Mouse (Mus musculus) bone marrow macrophage, adult 2 months (primary cell): Measurements from ENCODE around the gene Shc2. TPM values are rescaled to one million over a fixed set of nuclear protein-coding genes. Genes with fewer than 3 reads are reported as not detected.
A peak's percentile ranks its signal among the peaks of the same experiment; 100 is the strongest.

Source experiments
- H3K27ac ChIP-seq: 2 replicates; pipeline ENCODE4 v1.5.1; 2012; ENCODE audit warnings: low read depth, low read length; ENCODE audit not compliant: insufficient read depth
- H3K4me1 ChIP-seq: 2 replicates; pipeline ENCODE4 v1.6.1; 2012; ENCODE audit warnings: low read length; ENCODE audit not compliant: control insufficient read depth, insufficient read depth
- H3K4me3 ChIP-seq: 2 replicates; pipeline ENCODE4 v1.5.1; 2012; ENCODE audit warnings: mild to moderate bottlenecking, low read length, moderate library complexity; ENCODE audit not compliant: insufficient read depth
- CTCF ChIP-seq: IDR thresholded peaks from 2 replicates; pipeline ENCODE4 v1.5.1; 2012; ENCODE audit warnings: low read depth, mild to moderate bottlenecking, low read length, moderate library complexity
- POLR2A ChIP-seq: IDR thresholded peaks from 2 replicates; pipeline ENCODE4 v1.6.1; 2012; ENCODE audit warnings: mild to moderate bottlenecking, low read depth, low read length, borderline replicate concordance
- polyA plus RNA-seq: library from polyadenylated mRNA; stranded (reverse); fragments of >200 nt; gene quantifications from 2 replicates; pipeline ENCODE4 v1.2.4, GENCODE M21; 2012; ENCODE audit not compliant: missing spikeins, insufficient read depth, insufficient read length

The Shc2 gene
- polyA plus RNA-seq, 1 experiment = 0.71 TPM

DNA sequence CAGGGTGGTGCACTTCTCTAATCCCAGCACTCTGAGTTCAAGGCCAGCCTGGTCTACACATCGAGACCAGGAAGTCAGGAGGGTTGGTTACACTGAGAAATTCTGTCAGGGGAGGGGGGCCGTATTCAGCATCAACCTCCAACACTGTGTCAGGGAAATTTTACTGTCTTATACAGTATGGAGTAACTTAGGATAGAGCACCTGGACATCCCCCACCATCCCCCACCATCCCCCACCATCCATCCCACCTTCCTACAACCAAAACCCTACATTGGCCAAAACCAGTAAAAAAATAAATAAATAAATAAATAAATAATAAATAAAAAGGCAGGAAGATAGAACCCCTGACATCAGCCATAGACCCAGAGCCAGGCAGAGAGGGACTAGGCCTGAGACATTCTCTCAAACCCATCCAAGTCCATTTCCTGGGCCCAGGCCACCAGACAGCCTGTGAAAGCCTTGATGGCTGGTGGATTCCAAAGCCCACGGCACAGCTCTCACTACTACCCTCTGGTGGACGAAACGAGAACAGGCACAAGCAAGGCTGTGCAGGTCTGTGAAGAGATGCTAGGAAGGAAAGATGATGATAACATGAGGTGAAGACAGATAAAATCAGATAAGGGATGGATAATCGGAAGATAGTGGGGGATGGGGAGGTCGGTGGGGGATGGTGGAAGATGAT, 11.5 kb upstream of the Shc2 start:
- peak; percentile 57 for TF ChIP-seq CTCF
- TF ChIP-seq POLR2A = no peak
- H3K4me1 ChIP-seq = no peaks in the 10 kb centered on the region
- H3K27ac ChIP-seq = no peak overlapping the region
- no peak overlapping the region for H3K4me3 ChIP-seq

GRCm38 (mm10) chr10:79645711-79646110, 8.0 kb upstream of the Shc2 start, which contains the start of gene Odf3l2:
Odf3l2 (minus strand) TSS chr10:79645738.
- no peak within 1 kb of the TSS for H3K4me3 ChIP-seq
- H3K4me1 ChIP-seq = no peaks in the 10 kb centered on the region
- TF ChIP-seq CTCF (no peak), POLR2A (no peak)
- H3K27ac ChIP-seq = no peak within 1 kb of the TSS

GRCm38 (mm10) chr10:79638486-79639204, 927 bp upstream of the Shc2 start:
- TF ChIP-seq POLR2A = no peak
- no peak overlapping the region for H3K4me3 ChIP-seq

GRCm38 (mm10) chr10:79636287-79636686, 1.4 kb downstream of the Shc2 start:
- Histone ChIP-seq H3K27ac (no peak overlapping the region), H3K4me1 (peaks cover 41% of the 10 kb centered on the region), H3K4me3 (no peak overlapping the region)
- TF ChIP-seq CTCF (no peak), POLR2A (no peak)

More at GRCm38 (mm10) chr10:79638486-79639204, 927 bp upstream of the Shc2 start:
- no peak overlapping the region for H3K27ac ChIP-seq
- peaks cover 25% of the 10 kb centered on the region for H3K4me1 ChIP-seq

GRCm38 (mm10) chr10:79633006-79633777, 4.5 kb downstream of the Shc2 start:
- peak overlapping the region; percentile 98 for H3K27ac ChIP-seq
- no peak for TF ChIP-seq CTCF
- TF ChIP-seq POLR2A = 0 out of 2 replicates have a peak, but pooled peaks have one; percentile 59
- peak overlapping the region; percentile 52 for H3K4me3 ChIP-seq
- H3K4me1 ChIP-seq = peaks cover 37% of the 10 kb centered on the region

DNA sequence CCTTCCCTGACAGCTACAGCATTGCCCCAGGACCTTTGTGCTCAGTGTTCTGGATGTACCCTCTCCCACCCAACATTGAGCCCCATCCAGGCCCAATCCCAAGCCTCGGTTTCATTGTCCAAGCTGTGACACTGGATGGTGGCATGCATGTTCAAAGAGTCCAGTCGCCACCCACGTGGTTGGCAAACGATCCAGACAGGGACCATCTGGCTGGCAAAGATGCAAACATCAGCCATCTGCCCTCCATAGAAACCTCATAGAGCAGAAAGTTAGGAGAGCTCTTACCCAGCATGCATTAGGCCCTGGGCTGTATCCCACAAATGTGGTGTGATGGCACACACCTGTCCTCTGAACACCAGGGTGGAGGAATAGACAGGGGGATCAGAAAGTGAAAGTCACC, 6.3 kb downstream of the Shc2 start:
- no peak overlapping the region for H3K27ac ChIP-seq
- H3K4me3 ChIP-seq = no peak overlapping the region
- TF ChIP-seq CTCF = no peak
- TF ChIP-seq POLR2A = no peak

GRCm38 (mm10) chr10:79628377-79628776, 9.3 kb downstream of the Shc2 start:
- Histone ChIP-seq H3K4me1 (peaks cover 14% of the 10 kb centered on the region), H3K27ac (no peak overlapping the region), H3K4me3 (no peak overlapping the region)
- TF ChIP-seq CTCF (no peak), POLR2A (no peak)

More for the DNA sequence above, 6.3 kb downstream of the Shc2 start:
- peaks cover 33% of the 10 kb centered on the region for H3K4me1 ChIP-seq

GRCm38 (mm10) chr10:79626156-79626555, 11.6 kb downstream of the Shc2 start:
- TF ChIP-seq POLR2A = no peak
- TF ChIP-seq CTCF = no peak
- Histone ChIP-seq H3K27ac (no peak overlapping the region), H3K4me3 (no peak overlapping the region), H3K4me1 (no peaks in the 10 kb centered on the region)

DNA sequence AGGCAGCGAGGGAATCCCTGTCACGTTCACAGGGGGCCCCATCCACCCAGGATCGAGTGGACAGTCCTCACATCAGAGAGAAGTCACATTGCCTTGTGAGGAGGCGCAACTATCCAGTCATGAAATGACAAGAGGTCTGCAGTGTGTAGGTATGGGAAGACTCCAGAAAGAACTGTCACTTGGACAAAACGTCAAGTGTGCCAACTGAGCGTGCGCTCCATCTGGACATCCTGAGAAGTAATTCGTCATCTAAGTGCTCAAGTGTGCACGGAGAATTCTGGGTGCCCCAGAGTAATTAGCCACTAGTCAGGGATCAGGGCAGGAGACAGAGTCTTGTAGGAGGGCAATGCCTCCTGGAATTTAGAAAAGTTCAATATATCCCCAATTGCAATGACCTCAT, 12.3 kb downstream of the Shc2 start:
- no peak overlapping the region for H3K27ac ChIP-seq
- no peak overlapping the region for H3K4me3 ChIP-seq
- H3K4me1 ChIP-seq = no peaks in the 10 kb centered on the region
- TF ChIP-seq CTCF (no peak), POLR2A (no peak)

- Histone ChIP-seq H3K27ac (no peak overlapping the region), H3K4me1 (no peaks in the 10 kb centered on the region), H3K4me3 (no peak overlapping the region)
- TF ChIP-seq POLR2A (no peak), CTCF (no peak)
Measured at GRCm38 (mm10) chr10:79623950-79624349, 13.8 kb downstream of the Shc2 start.
